Mouse (Mus musculus): ENCODE measurements at regions not wholly inside any gene's neighbourhood (a gene's known extent, or its start where the extent isn't known, plus 50 kb on each side); places are given as distances from the start of the nearest gene placed in this dataset.

GRCm38 (mm10) chr3:60411746-60412145 lies 60.9 kb upstream of the Mbnl1 start:
- Histone ChIP-seq H3K36me3 (ENCODE audit: control insufficient read depth, insufficient read depth, low read length) (no peaks in the 10 kb centered on the region), H3K27ac (replicated peaks; ENCODE audit: low read depth, low read length) (no peak overlapping the region), H3K9ac (ENCODE audit: low read depth, low read length) (no peak overlapping the region), H3K9me3 (ENCODE audit: control insufficient read depth, low read length) (no peaks in the 10 kb centered on the region), H3K4me1 (ENCODE audit: control insufficient read depth, insufficient read depth, low read length) (0 out of 2 replicates have a peak, but pooled peaks cover 3% of the 10 kb centered on the region), H3K4me3 (ENCODE audit: low read depth, low read length) (no peak overlapping the region), H3K4me2 (ENCODE audit: low read depth, low read length) (no peak overlapping the region), H3K27me3 (replicated peaks; ENCODE audit: control insufficient read depth, insufficient read depth, low read length) (no peaks in the 10 kb centered on the region)
- DNase-seq (ENCODE audit: low spot score) (no peak), ATAC-seq (ENCODE audit: low read depth) (no peak)
- WGBS: 65% methylated on average over 1 of the region's 1 CpGs

- Histone ChIP-seq H3K27ac (replicated peaks; ENCODE audit: low read depth, low read length) (no peak overlapping the region), H3K27me3 (replicated peaks; ENCODE audit: control insufficient read depth, insufficient read depth, low read length) (no peaks in the 10 kb centered on the region), H3K36me3 (ENCODE audit: control insufficient read depth, insufficient read depth, low read length) (no peaks in the 10 kb centered on the region), H3K4me1 (ENCODE audit: control insufficient read depth, insufficient read depth, low read length) (0 out of 2 replicates have a peak, but pooled peaks cover 3% of the 10 kb centered on the region), H3K9me3 (ENCODE audit: control insufficient read depth, low read length) (no peaks in the 10 kb centered on the region), H3K4me2 (ENCODE audit: low read depth, low read length) (no peak overlapping the region), H3K4me3 (ENCODE audit: low read depth, low read length) (no peak overlapping the region), H3K9ac (ENCODE audit: low read depth, low read length) (no peak overlapping the region)
- DNase-seq (ENCODE audit: low spot score): no peak
- ATAC-seq (ENCODE audit: low read depth): no peak
These were observed 60.4 kb upstream of the Mbnl1 start for GRCm38 (mm10) chr3:60412206-60412605.

GRCm38 (mm10) chr3:60413749-60414148 lies 58.9 kb upstream of the Mbnl1 start:
- H3K4me1 ChIP-seq (ENCODE audit: control insufficient read depth, insufficient read depth, low read length): no peaks in the 10 kb centered on the region
- H3K27ac ChIP-seq (replicated peaks; ENCODE audit: low read depth, low read length): no peak overlapping the region
- 70% methylated on average over 3 of the region's 3 CpGs for WGBS
- H3K27me3 ChIP-seq (replicated peaks; ENCODE audit: control insufficient read depth, insufficient read depth, low read length): no peaks in the 10 kb centered on the region
- H3K4me2 ChIP-seq (ENCODE audit: low read depth, low read length): no peak overlapping the region
- no peak overlapping the region for H3K9ac ChIP-seq (ENCODE audit: low read depth, low read length)
- ATAC-seq (ENCODE audit: low read depth) (no peak), DNase-seq (ENCODE audit: low spot score) (no peak)
- H3K36me3 ChIP-seq (ENCODE audit: control insufficient read depth, insufficient read depth, low read length): no peaks in the 10 kb centered on the region
- no peak overlapping the region for H3K4me3 ChIP-seq (ENCODE audit: low read depth, low read length)
- H3K9me3 ChIP-seq (ENCODE audit: control insufficient read depth, low read length): no peaks in the 10 kb centered on the region

- DNase-seq (ENCODE audit: low spot score) (no peak), ATAC-seq (ENCODE audit: low read depth) (no peak)
- WGBS: 42% methylated on average over 1 of the region's 1 CpGs
- Histone ChIP-seq H3K27me3 (replicated peaks; ENCODE audit: control insufficient read depth, insufficient read depth, low read length) (no peaks in the 10 kb centered on the region), H3K4me1 (ENCODE audit: control insufficient read depth, insufficient read depth, low read length) (no peaks in the 10 kb centered on the region), H3K4me2 (ENCODE audit: low read depth, low read length) (no peak overlapping the region), H3K36me3 (ENCODE audit: control insufficient read depth, insufficient read depth, low read length) (no peaks in the 10 kb centered on the region), H3K4me3 (ENCODE audit: low read depth, low read length) (no peak overlapping the region), H3K9ac (ENCODE audit: low read depth, low read length) (no peak overlapping the region), H3K9me3 (ENCODE audit: control insufficient read depth, low read length) (no peaks in the 10 kb centered on the region), H3K27ac (replicated peaks; ENCODE audit: low read depth, low read length) (no peak overlapping the region)
These were observed 55.6 kb upstream of the Mbnl1 start for GRCm38 (mm10) chr3:60417001-60417400.

- ATAC-seq (ENCODE audit: low read depth): no peak
- no peaks in the 10 kb centered on the region for H3K9me3 ChIP-seq (ENCODE audit: control insufficient read depth, low read length)
- DNase-seq (ENCODE audit: low spot score): no peak
These were observed 54.0 kb upstream of the Mbnl1 start for GRCm38 (mm10) chr3:60418652-60419051.

GRCm38 (mm10) chr3:60419216-60419615 lies 53.4 kb upstream of the Mbnl1 start:
- WGBS: 91% methylated on average over 3 of the region's 3 CpGs
- H3K36me3 ChIP-seq (ENCODE audit: control insufficient read depth, insufficient read depth, low read length): no peaks in the 10 kb centered on the region
- H3K4me2 ChIP-seq (ENCODE audit: low read depth, low read length): no peak overlapping the region
- ATAC-seq (ENCODE audit: low read depth) (no peak), DNase-seq (ENCODE audit: low spot score) (no peak)
- no peaks in the 10 kb centered on the region for H3K27me3 ChIP-seq (replicated peaks; ENCODE audit: control insufficient read depth, insufficient read depth, low read length)
- no peaks in the 10 kb centered on the region for H3K4me1 ChIP-seq (ENCODE audit: control insufficient read depth, insufficient read depth, low read length)
- H3K9ac ChIP-seq (ENCODE audit: low read depth, low read length): no peak overlapping the region
- no peak overlapping the region for H3K4me3 ChIP-seq (ENCODE audit: low read depth, low read length)
- H3K27ac ChIP-seq (replicated peaks; ENCODE audit: low read depth, low read length): no peak overlapping the region
- no peaks in the 10 kb centered on the region for H3K9me3 ChIP-seq (ENCODE audit: control insufficient read depth, low read length)

More at GRCm38 (mm10) chr3:60418652-60419051, 54.0 kb upstream of the Mbnl1 start:
- H3K27me3 ChIP-seq (replicated peaks; ENCODE audit: control insufficient read depth, insufficient read depth, low read length): no peaks in the 10 kb centered on the region
- no peak overlapping the region for H3K4me3 ChIP-seq (ENCODE audit: low read depth, low read length)
- H3K4me2 ChIP-seq (ENCODE audit: low read depth, low read length): no peak overlapping the region
- no peaks in the 10 kb centered on the region for H3K4me1 ChIP-seq (ENCODE audit: control insufficient read depth, insufficient read depth, low read length)
- H3K27ac ChIP-seq (replicated peaks; ENCODE audit: low read depth, low read length): no peak overlapping the region
- no peak overlapping the region for H3K9ac ChIP-seq (ENCODE audit: low read depth, low read length)
- H3K36me3 ChIP-seq (ENCODE audit: control insufficient read depth, insufficient read depth, low read length): no peaks in the 10 kb centered on the region

All from embryonic facial prominence, embryonic 14.5 days (tissue).